Mouse (Mus musculus) lung, postnatal 0 days (tissue): ENCODE measurements around the gene 1600012H06Rik. TPM values are rescaled to one million over a fixed set of nuclear protein-coding genes. Genes with fewer than 3 reads are reported as not detected.
"Not testable (repeated sequence)": the region's sequence is repeated elsewhere in the genome, so short reads cannot be mapped to it uniquely, and the experiment has no call there.

ENCODE experiments used
- ATAC-seq: fragments of 200-750 bp; cut with Nextera tagmentation; 2 replicates; pipeline ENCODE4 v1.8.0; 2017; ENCODE audit warnings: moderate library complexity
- DNase-seq: peaks from one replicate; pipeline ENCODE4 v3.0.0-alpha.2; 2016; ENCODE audit warnings: low spot score
- H3K27ac ChIP-seq: fragments of 300-500 bp; sonication (generic); 2 replicates; pipeline ENCODE4 v1.5.1; 2014; ENCODE audit warnings: antibody characterized with exemption, mild to moderate bottlenecking, low read length, mixed read lengths
- H3K27me3 ChIP-seq: fragments of 300-500 bp; sonication (generic); replicated peaks from 2 replicates; pipeline ENCODE4 v1.6.1; 2014; ENCODE audit warnings: low read length, mixed read lengths; ENCODE audit not compliant: insufficient read depth
- H3K36me3 ChIP-seq: fragments of 300-500 bp; sonication (generic); 2 replicates; pipeline ENCODE4 v1.6.1; 2014; ENCODE audit warnings: low read length, mixed read lengths; ENCODE audit not compliant: insufficient read depth
- H3K4me1 ChIP-seq: fragments of 300-500 bp; sonication (generic); 2 replicates; pipeline ENCODE4 v1.6.1; 2014; ENCODE audit warnings: antibody characterized with exemption, low read depth, low read length, mixed read lengths; ENCODE audit not compliant: insufficient read depth
- H3K4me2 ChIP-seq: fragments of 300-500 bp; sonication (generic); replicated peaks from 2 replicates; pipeline ENCODE4 v1.6.1; 2014; ENCODE audit warnings: low read depth, mild to moderate bottlenecking, low read length, moderate library complexity, mixed read lengths
- H3K4me3 ChIP-seq: fragments of 300-500 bp; sonication (generic); 2 replicates; pipeline ENCODE4 v1.5.1; 2014; ENCODE audit warnings: low read depth, low read length
- H3K9ac ChIP-seq: fragments of 300-500 bp; sonication (generic); replicated peaks from 2 replicates; pipeline ENCODE4 v1.6.1; 2014; ENCODE audit warnings: low read depth, mild to moderate bottlenecking
- H3K9me3 ChIP-seq: fragments of 300-500 bp; sonication (generic); 2 replicates; pipeline ENCODE4 v1.6.1; 2016; ENCODE audit warnings: low read length, mixed read lengths
- CTCF ChIP-seq: IDR thresholded peaks from 2 replicates; pipeline ENCODE4 v1.5.1; 2016; ENCODE audit warnings: antibody characterized with exemption, mild to moderate bottlenecking
- EP300 ChIP-seq: IDR thresholded peaks from 2 replicates; pipeline ENCODE4 v1.6.1; 2016; ENCODE audit warnings: antibody characterized with exemption, mild to moderate bottlenecking, control low read depth
- WGBS: fragments of 180-500 bp; shearing (Covaris S2); extraction: QIAGEN DNeasy Blood & Tissue Kit; methylation state at CpG from one replicate; pipeline ENCODE4 v1.1.7; 2014; 5-methylcytosine and 5-hydroxymethylcytosine counted together
- polyA plus RNA-seq: library from polyadenylated mRNA; unstranded; fragments of >200 nt; fragmentation: Nextera tagmentation; extraction: Ambion mirVana; gene quantifications from 2 replicates; pipeline ENCODE4 v1.2.1, GENCODE M21; 2015

Gene 1600012H06Rik
- polyA plus RNA-seq, 1 experiment from 2014 or later, result 44.0 TPM

DNA sequence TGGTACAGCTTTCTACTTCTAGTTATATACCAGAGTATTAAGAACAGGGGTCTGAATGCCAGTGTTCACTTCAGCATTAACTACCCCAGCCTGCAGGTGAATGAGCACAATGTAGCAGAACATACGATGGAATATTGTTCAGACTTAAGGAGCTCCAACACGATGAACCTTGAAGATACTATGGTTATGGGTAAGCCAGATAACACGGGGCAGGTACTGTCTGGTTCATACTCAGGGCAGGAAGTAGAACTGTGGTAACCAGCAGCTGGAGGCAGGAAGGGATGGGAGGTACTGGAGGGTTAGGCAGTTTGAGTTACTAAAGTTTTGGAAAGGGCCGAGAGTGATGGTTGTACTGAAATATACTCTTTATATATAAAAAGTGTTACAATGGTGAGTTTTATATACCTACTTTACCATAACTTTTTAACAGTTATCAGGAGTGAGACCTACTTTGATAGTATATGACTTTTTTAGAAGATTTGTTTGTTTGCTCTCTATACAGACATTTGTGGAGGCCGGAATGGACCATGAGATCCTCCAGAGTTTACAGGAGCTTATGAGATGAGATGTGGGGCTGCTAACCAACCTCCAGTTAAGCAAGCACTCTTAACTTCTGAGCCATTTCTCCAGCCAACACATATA is 15.8 kb downstream of the 1600012H06Rik start:
- 85% methylated on average over 5 of the region's 5 CpGs for WGBS

DNA sequence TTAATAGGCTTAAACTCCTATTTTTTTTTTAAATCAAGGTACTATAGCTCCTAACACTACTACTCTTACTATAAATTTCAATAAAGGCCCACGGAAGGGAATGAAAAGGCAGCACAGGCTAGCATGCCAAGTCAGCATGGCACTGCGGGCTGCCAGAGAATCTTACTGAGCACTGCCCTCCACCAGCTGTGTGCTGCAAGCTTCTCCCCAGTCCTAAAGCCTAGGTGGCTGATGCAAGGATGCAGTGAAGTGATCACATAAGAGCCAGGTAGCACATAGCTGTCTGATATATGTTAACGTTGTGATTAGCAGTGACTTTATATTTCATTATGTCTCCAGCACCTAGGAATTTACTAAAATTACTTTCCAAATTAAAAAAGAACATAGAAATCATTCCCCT is 17.0 kb downstream of the 1600012H06Rik start:
- no peak for TF ChIP-seq EP300
- TF ChIP-seq CTCF, result no peak
- WGBS, result 22% methylated on average over 3 of the region's 3 CpGs
- no peak overlapping the region for H3K27ac ChIP-seq
- H3K4me3 ChIP-seq, result no peak overlapping the region
- H3K36me3 ChIP-seq, result no peaks in the 10 kb centered on the region
- H3K9me3 ChIP-seq, result no peaks in the 10 kb centered on the region
- no peaks in the 10 kb centered on the region for H3K27me3 ChIP-seq
- ATAC-seq (no peak), DNase-seq (peak; percentile 25)
- peak overlapping the region; percentile 80 for H3K4me2 ChIP-seq
- no peak overlapping the region for H3K9ac ChIP-seq
- peaks cover 2% of the 10 kb centered on the region; the same call in 1 of the 2 replicates for H3K4me1 ChIP-seq

More for the DNA sequence above, 15.8 kb downstream of the 1600012H06Rik start:
- TF ChIP-seq CTCF (no peak), EP300 (no peak)
- peaks cover 2% of the 10 kb centered on the region; the same call in 1 of the 2 replicates for H3K4me1 ChIP-seq
- ATAC-seq, result no peak
- no peak overlapping the region for H3K9ac ChIP-seq
- H3K4me2 ChIP-seq, result no peak overlapping the region
- H3K27me3 ChIP-seq, result no peaks in the 10 kb centered on the region
- no peak for DNase-seq
- no peak overlapping the region for H3K27ac ChIP-seq
- H3K36me3 ChIP-seq, result peaks cover 6% of the 10 kb centered on the region; the same call in 1 of the 2 replicates
- no peak overlapping the region for H3K4me3 ChIP-seq
- no peaks in the 10 kb centered on the region for H3K9me3 ChIP-seq

- Histone ChIP-seq H3K4me2 (peak overlapping the region; percentile 80), H3K36me3 (no peaks in the 10 kb centered on the region), H3K27ac (peak overlapping the region; percentile 77; the same call in 1 of the 2 replicates), H3K9me3 (no peaks in the 10 kb centered on the region), H3K9ac (peak overlapping the region; percentile 57), H3K4me1 (peaks cover 2% of the 10 kb centered on the region; the same call in 1 of the 2 replicates), H3K4me3 (peak overlapping the region; percentile 63), H3K27me3 (no peaks in the 10 kb centered on the region)
- WGBS, result 0% methylated on average over 15 of the region's 23 CpGs
- DNase-seq (no peak), ATAC-seq (peak; percentile 11)
- TF ChIP-seq EP300 (no peak), CTCF (no peak)
Observed at GRCm38 (mm10) chr17:14960520-14960919, 17.5 kb downstream of the 1600012H06Rik start.

DNA sequence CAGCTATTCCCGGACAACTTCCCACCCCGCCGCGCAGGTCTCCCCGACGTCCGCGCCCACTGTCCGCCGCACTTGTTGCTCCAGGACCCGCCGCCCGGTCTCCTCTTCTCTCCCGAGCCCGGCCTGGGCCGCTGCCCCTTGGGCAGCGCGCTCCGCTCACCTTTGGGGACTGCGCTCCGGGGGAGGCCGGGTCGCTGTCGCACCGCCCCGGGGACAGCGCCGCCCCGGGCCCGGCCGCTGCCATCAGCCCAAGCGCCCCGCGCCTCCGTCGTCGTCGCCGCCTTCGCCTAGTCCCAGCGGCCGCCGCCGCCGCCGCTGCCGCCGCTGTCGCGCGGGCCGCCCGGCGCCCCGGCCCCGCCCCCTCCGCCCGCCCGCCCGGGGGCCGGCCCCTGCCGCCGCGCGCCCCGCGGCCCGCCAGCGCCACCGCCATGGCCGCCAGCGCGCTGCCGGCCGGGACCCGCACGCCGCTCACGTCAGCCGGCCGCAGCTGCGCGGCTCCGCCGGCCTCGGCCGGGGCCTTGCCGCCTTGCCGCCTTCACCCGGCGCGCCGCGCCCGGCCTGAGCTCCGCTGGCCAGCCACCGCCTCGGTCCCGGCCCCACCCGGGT is 18.1 kb downstream of the 1600012H06Rik start, which contains the start of gene Phf10:
Gene Phf10, minus strand, starts transcription at position 323 of the 606 bp plus-strand sequence.
- Histone ChIP-seq H3K4me2 (peak within 1 kb of the TSS; percentile 80), H3K9ac (peak within 1 kb of the TSS; percentile 57), H3K4me3 (peak within 1 kb of the TSS; percentile 63), H3K27ac (peak within 1 kb of the TSS; percentile 77)
- not testable (repeated sequence) for H3K27me3 ChIP-seq, H3K4me1 ChIP-seq, H3K36me3 ChIP-seq, H3K9me3 ChIP-seq
- DNase-seq, result peak; percentile 36
- ATAC-seq, result peak; percentile 88
- WGBS, result under 1% methylated on average over 31 of the region's 100 CpGs

GRCm38 (mm10) chr17:14961557-14962154 is 18.7 kb downstream of the 1600012H06Rik start:
- H3K4me2 ChIP-seq, H3K36me3 ChIP-seq, DNase-seq, H3K9ac ChIP-seq, H3K27ac ChIP-seq, H3K27me3 ChIP-seq, H3K9me3 ChIP-seq, H3K4me3 ChIP-seq, H3K4me1 ChIP-seq: not testable (repeated sequence)
- peak; percentile 77 for ATAC-seq
- no CpG with 5 or more reads among the region's 44 CpGs for WGBS

- no CpG with 5 or more reads among the region's 6 CpGs for WGBS
- H3K36me3 ChIP-seq, H3K4me2 ChIP-seq, ATAC-seq, H3K27ac ChIP-seq, H3K9me3 ChIP-seq, H3K4me3 ChIP-seq, H3K27me3 ChIP-seq, H3K9ac ChIP-seq, H3K4me1 ChIP-seq, DNase-seq: not testable (repeated sequence)
Observed at GRCm38 (mm10) chr17:14968373-14968913, 25.5 kb downstream of the 1600012H06Rik start.

DNA sequence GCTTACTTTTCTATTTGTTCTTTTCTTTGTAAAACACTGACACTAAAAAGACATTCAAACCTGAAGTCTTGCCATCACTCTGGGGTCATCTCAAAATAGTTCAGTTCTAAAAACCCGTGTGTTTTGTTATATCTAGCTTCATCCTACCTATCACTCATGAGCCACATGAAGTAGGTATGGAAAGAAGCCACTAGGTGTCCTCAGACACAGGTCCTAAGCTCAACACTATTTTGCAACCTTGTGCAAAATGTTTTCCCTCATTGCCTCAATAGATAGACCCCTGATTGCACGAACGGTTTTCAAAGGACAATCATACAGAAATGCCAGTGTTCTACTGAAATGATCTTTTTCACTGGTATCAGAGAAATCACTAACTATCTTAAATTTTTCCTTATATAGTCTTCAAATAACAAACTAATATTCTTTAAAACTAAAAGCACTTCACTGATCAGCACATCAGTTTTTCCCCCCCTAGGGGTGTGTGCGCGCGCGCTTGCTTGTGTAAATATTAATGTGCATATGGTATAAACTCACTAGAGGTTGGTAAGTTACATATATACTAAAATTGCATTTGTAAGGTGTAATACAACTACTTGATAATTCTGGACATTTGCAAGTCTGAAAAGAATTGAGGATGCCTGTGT is 34.9 kb downstream of the 1600012H06Rik start:
- not testable (repeated sequence) for H3K4me2 ChIP-seq, H3K36me3 ChIP-seq, ATAC-seq, H3K27ac ChIP-seq, H3K9ac ChIP-seq, H3K27me3 ChIP-seq, H3K4me3 ChIP-seq, H3K4me1 ChIP-seq, DNase-seq, H3K9me3 ChIP-seq
- WGBS, result under 1% methylated on average over 4 of the region's 7 CpGs

GRCm38 (mm10) chr17:14978362-14979038 is 35.5 kb downstream of the 1600012H06Rik start, which contains the start of the genes 9030025P20Rik and Gm3417:
Gene 9030025P20Rik, plus strand, starts transcription at chr17:14978468.
Gene Gm3417, minus strand, starts transcription at chr17:14978790.
- H3K4me2 ChIP-seq, result not testable (repeated sequence)

More at GRCm38 (mm10) chr17:14978362-14979038, 35.5 kb downstream of the 1600012H06Rik start, which contains the start of the genes 9030025P20Rik and Gm3417:
- H3K9me3 ChIP-seq, H3K4me3 ChIP-seq, H3K27ac ChIP-seq, H3K4me1 ChIP-seq, H3K27me3 ChIP-seq, DNase-seq, H3K36me3 ChIP-seq, H3K9ac ChIP-seq: not testable (repeated sequence)
- peak; percentile 99 for ATAC-seq
- WGBS, result no CpG with 5 or more reads among the region's 60 CpGs
